Mouse (Mus musculus) embryonic facial prominence, embryonic 15.5 days (tissue): ENCODE measurements around the gene Agbl5. TPM values are rescaled to one million over a fixed set of nuclear protein-coding genes. Genes with fewer than 3 reads are reported as not detected.

Source experiments
- ATAC-seq: fragments of 200-750 bp; cut with Nextera tagmentation; 2 replicates; pipeline ENCODE4 v1.8.0; 2017; ENCODE audit warnings: low read depth, moderate TSS enrichment; ENCODE audit not compliant: insufficient number of reproducible peaks, low FRiP score, low TSS enrichment
- H3K27ac ChIP-seq: fragments of 300-500 bp; sonication (generic); replicated peaks from 2 replicates; pipeline ENCODE4 v1.5.1; 2015; ENCODE audit warnings: mild to moderate bottlenecking, inconsistent platforms
- H3K27me3 ChIP-seq: fragments of 300-500 bp; sonication (generic); 2 replicates; pipeline ENCODE4 v1.6.1; 2015; ENCODE audit warnings: inconsistent platforms
- H3K36me3 ChIP-seq: fragments of 300-500 bp; sonication (generic); 2 replicates; pipeline ENCODE4 v1.6.1; 2015; ENCODE audit warnings: mild to moderate bottlenecking, inconsistent platforms
- H3K4me1 ChIP-seq: fragments of 300-500 bp; sonication (generic); 2 replicates; pipeline ENCODE4 v1.6.1; 2015; ENCODE audit warnings: inconsistent platforms
- H3K4me2 ChIP-seq: fragments of 300-500 bp; sonication (generic); replicated peaks from 2 replicates; pipeline ENCODE4 v1.6.1; 2015; ENCODE audit warnings: mild to moderate bottlenecking, inconsistent platforms
- H3K4me3 ChIP-seq: fragments of 300-500 bp; sonication (generic); replicated peaks from 2 replicates; pipeline ENCODE4 v1.5.1; 2015; ENCODE audit warnings: mild to moderate bottlenecking, inconsistent platforms
- H3K9ac ChIP-seq: fragments of 300-500 bp; sonication (generic); 2 replicates; pipeline ENCODE4 v1.6.1; 2015; ENCODE audit warnings: inconsistent platforms
- H3K9me3 ChIP-seq: fragments of 300-500 bp; sonication (generic); replicated peaks from 2 replicates; pipeline ENCODE4 v1.6.1; 2016; ENCODE audit warnings: inconsistent platforms
- WGBS: fragments of 180-500 bp; shearing (Covaris S2); methylation state at CpG from one replicate; pipeline ENCODE4 v1.1.7; 2015; 5-methylcytosine and 5-hydroxymethylcytosine counted together
- polyA plus RNA-seq: library from polyadenylated mRNA; unstranded; fragments of >200 nt; fragmentation: Nextera tagmentation; extraction: Ambion mirVana; gene quantifications from 2 replicates; pipeline ENCODE4 v1.2.1, GENCODE M21; 2015

The Agbl5 gene
- polyA plus RNA-seq, 1 experiment from 2014 or later: 28.7 TPM

DNA sequence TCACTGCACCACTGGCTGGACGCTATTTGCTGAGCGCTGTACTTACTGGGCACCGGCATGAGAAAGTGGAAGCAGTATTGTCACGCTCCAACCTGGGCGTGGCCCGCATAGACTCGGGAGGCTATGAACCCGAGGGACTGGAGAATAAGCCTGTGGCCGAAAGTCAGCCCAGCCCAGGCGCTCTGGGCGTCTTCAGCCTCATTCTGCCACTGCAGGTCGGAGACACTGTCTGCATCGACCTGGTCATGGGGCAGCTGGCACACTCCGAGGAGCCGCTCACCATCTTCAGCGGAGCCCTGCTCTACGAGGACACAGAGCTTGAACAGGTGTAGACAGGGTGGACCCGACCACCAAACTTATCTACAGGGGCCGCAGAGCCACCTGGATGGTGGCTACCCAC, 32.1 kb downstream of the Agbl5 start:
- WGBS: 65% methylated on average over 19 of the region's 19 CpGs
- H3K36me3 ChIP-seq: peaks cover 46% of the 10 kb centered on the region
- H3K9ac ChIP-seq: no peak overlapping the region
- peak overlapping the region; percentile 6; the same call in 1 of the 2 replicates for H3K4me3 ChIP-seq
- no peaks in the 10 kb centered on the region for H3K9me3 ChIP-seq
- ATAC-seq: no peak
- H3K4me1 ChIP-seq: peaks cover 68% of the 10 kb centered on the region
- peak overlapping the region; percentile 36; the same call in 1 of the 2 replicates for H3K27ac ChIP-seq
- no peaks in the 10 kb centered on the region for H3K27me3 ChIP-seq
- peak overlapping the region; percentile 78; the same call in 1 of the 2 replicates for H3K4me2 ChIP-seq

DNA sequence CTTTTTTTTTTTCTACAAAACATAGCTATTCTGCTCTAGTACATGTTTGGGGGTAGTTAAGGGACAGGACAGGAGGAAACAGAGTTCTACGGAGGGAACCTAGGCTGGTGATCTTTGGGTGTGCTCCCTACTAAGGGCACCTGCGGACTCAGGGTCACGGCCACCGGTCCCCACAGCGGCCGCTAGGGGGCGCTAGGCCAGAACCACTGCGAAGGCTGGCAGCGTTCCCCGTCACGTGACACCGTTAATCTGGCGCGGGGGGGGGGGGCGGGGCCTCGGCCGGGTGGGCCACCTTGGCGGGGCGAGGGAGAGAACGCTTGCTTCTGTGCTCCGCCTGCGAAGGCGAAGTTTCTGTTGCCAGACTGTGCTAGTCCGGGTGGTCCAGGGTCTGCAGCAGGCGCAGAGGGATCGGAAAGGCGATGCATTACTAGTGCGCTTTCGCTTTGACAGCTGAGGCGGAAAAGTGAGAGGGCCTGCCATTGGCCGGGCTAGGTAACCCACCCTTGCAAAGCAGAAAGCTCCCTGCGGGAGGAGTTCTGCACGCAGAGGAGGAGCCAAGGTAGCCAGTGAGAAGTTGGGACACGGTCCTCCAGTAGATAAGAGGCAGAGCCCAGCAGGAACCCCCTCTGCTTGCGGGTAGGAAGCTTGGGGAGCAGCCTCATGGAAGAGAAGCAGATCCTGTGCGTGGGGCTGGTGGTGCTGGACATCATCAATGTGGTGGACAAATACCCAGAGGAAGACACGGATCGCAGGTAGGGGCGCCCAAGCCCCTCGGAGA, 33.0 kb downstream of the Agbl5 start, which contains the start of gene Khk:
Khk (plus strand) TSS at position 176 of the 778 bp plus-strand sequence.
- H3K27ac ChIP-seq: peak within 1 kb of the TSS; percentile 90
- peaks cover 61% of the 10 kb centered on the region for H3K4me1 ChIP-seq
- H3K27me3 ChIP-seq: no peaks in the 10 kb centered on the region
- H3K4me3 ChIP-seq: peak within 1 kb of the TSS; percentile 53
- 2% methylated on average over 40 of the region's 40 CpGs for WGBS
- H3K36me3 ChIP-seq: peaks cover 45% of the 10 kb centered on the region
- peak within 1 kb of the TSS; percentile 37 for H3K9ac ChIP-seq
- H3K4me2 ChIP-seq: peak within 1 kb of the TSS; percentile 78
- H3K9me3 ChIP-seq: no peaks in the 10 kb centered on the region
- ATAC-seq: peak; percentile 82

DNA sequence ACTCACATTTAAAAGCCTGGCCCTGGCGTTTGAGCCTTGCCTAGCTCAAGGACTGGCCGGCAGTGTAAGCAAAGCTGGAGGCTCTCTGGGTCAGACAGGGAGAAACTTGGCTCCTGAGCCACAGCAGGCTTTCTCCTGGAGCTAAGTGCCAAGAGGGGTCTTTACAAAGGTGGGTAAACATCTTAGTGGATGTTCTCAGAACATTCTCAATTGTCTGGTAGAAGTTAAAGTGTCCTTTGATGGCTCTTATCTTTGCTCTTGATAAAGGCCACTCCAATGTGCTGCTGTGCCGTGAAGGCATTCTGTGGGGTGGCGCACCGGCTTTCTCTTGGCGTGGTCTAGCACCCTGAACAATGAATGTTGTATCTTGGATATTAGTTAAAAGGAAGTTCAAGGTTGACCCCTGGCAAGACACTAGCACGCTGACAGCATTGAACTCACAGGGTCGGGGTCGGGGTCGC, 34.1 kb downstream of the Agbl5 start:
- peaks cover 50% of the 10 kb centered on the region for H3K4me1 ChIP-seq
- no peaks in the 10 kb centered on the region for H3K9me3 ChIP-seq
- no peak for ATAC-seq
- H3K9ac ChIP-seq: no peak overlapping the region
- H3K36me3 ChIP-seq: peaks cover 33% of the 10 kb centered on the region
- peak overlapping the region; percentile 78 for H3K4me2 ChIP-seq
- 78% methylated on average over 10 of the region's 10 CpGs for WGBS
- no peaks in the 10 kb centered on the region for H3K27me3 ChIP-seq
- H3K4me3 ChIP-seq: no peak overlapping the region
- no peak overlapping the region for H3K27ac ChIP-seq

DNA sequence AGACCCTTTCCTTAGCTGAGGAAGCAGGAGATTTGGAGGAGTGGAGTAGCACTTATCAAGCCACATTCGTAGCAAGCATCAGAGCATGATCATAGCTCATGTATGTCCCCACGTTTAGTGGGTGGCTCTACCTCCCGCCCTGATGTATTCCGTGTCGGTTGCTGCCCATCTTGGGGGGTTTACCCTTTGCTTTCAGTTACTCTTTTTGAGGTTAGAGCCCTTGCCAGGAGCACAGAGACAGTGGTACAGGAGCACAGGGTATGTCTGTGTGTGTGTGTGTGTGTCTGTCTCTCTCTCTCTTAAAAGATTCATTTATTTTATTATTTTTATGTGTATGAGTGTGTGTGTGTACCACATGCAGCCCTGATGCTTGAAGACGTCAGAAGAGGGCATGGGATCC, 34.6 kb downstream of the Agbl5 start:
- no peak overlapping the region for H3K27ac ChIP-seq
- peaks cover 49% of the 10 kb centered on the region for H3K4me1 ChIP-seq
- H3K9me3 ChIP-seq: no peaks in the 10 kb centered on the region
- ATAC-seq: no peak
- no peak overlapping the region for H3K9ac ChIP-seq
- H3K4me2 ChIP-seq: no peak overlapping the region
- no peaks in the 10 kb centered on the region for H3K27me3 ChIP-seq
- WGBS: 83% methylated on average over 6 of the region's 6 CpGs
- H3K4me3 ChIP-seq: no peak overlapping the region
- H3K36me3 ChIP-seq: peaks cover 28% of the 10 kb centered on the region

DNA sequence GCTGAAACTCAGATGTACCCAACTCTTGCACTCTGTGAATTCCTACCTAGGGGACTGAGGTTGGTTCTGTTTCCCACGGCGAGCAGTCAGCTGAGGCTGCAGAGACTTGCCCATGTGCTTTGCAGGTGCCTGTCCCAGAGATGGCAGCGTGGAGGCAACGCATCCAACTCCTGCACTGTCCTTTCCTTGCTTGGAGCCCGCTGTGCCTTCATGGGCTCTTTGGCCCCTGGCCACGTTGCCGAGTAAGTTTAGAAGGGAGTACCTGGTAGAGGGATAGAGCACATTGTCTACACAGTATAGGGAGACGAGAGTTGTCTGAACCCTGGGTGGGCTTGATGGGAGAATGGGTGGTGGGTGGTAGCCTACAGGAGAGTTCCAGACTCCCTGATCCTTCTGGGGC, 36.1 kb downstream of the Agbl5 start:
- Histone ChIP-seq H3K9me3 (no peaks in the 10 kb centered on the region), H3K4me1 (peaks cover 37% of the 10 kb centered on the region), H3K27me3 (no peaks in the 10 kb centered on the region), H3K4me2 (no peak overlapping the region), H3K9ac (no peak overlapping the region), H3K4me3 (no peak overlapping the region), H3K36me3 (peaks cover 13% of the 10 kb centered on the region), H3K27ac (no peak overlapping the region)
- WGBS: 71% methylated on average over 8 of the region's 8 CpGs
- ATAC-seq: no peak

DNA sequence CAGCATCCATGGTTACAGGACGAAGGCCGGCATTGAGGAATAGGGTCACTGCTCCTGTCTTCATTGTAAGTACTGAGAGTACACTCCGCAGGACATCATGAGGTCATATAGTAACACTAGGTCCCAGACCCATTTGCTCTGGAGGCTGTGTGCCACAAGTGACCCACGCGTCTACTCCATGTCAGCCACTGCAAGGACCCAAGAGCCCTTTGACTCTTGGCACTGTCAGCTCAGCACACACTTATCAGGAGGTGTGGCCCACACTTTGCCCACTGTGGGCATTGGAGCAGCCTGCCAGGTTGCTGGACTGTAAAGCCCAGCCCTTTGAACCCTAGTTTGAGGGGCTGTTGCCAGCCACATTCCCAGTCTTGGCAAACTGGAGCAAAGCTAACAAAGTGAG, 36.7 kb downstream of the Agbl5 start:
- 89% methylated on average over 5 of the region's 5 CpGs for WGBS
- H3K27ac ChIP-seq: no peak overlapping the region
- ATAC-seq: no peak

DNA sequence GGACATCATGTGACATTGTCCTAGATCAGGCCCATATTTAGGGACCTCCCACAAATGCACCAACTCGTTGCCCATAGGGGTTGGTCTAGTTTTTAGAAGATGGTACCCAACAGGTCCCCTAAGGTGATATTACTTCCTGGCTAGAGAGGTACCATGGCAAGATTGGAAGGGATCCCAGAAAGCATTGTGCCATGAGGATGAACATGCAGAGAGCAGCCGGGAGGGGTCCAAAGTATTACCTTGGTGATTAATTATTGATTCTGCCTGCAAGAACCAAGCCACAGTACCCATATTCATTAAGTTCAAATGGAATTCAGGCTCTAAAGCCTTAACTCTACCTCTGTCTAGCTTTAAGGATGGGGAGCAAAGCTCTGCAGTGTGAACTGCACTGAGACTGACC, 37.6 kb downstream of the Agbl5 start:
- no peak for ATAC-seq
- Histone ChIP-seq H3K27me3 (no peaks in the 10 kb centered on the region), H3K9ac (no peak overlapping the region), H3K4me1 (peaks cover 26% of the 10 kb centered on the region), H3K9me3 (no peaks in the 10 kb centered on the region), H3K4me3 (no peak overlapping the region), H3K4me2 (no peak overlapping the region), H3K27ac (no peak overlapping the region), H3K36me3 (peaks cover 3% of the 10 kb centered on the region; the same call in 1 of the 2 replicates)
- 79% methylated on average over 2 of the region's 2 CpGs for WGBS

More for the DNA sequence above, 36.7 kb downstream of the Agbl5 start:
- Histone ChIP-seq H3K27me3 (no peaks in the 10 kb centered on the region), H3K9me3 (no peaks in the 10 kb centered on the region), H3K36me3 (peaks cover 7% of the 10 kb centered on the region; the same call in 1 of the 2 replicates), H3K4me1 (peaks cover 34% of the 10 kb centered on the region), H3K4me3 (no peak overlapping the region), H3K9ac (no peak overlapping the region), H3K4me2 (no peak overlapping the region)

DNA sequence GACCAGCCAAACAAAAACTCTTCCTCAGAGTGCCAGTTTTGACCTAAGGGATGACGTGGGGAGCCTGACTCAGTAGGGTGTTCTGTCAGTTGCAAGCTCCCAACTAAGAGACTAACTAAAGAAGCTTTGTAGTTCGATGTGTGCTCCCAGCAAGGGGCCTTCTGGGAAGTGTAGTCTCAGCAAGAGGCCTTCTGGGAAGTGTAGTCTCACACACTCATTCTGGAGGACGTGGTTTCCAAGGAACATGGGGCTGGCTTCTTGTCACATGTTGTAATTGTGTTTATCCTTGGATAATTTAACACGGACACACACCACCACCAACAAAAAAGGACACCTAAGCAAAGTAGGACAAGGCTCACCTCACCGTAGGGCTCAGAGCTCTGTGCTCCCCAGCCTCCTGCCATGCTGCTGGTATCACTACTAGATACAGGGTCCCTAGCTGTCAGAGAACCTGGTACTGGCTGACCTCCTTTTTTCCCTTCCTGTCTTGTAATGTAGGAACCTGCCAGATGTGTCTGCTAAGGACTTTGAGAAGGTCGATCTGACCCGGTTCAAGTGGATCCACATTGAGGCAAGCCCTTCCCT, 39.5 kb downstream of the Agbl5 start:
- H3K9ac ChIP-seq: no peak overlapping the region
- no peak overlapping the region for H3K4me3 ChIP-seq
- no peaks in the 10 kb centered on the region for H3K27me3 ChIP-seq
- no peak for ATAC-seq
- no peaks in the 10 kb centered on the region for H3K9me3 ChIP-seq
- 0 out of 2 replicates have a peak overlapping the region, but pooled peaks have one; percentile 21 for H3K4me2 ChIP-seq
- H3K36me3 ChIP-seq: no peaks in the 10 kb centered on the region
- H3K27ac ChIP-seq: no peak overlapping the region
- H3K4me1 ChIP-seq: peaks cover 7% of the 10 kb centered on the region
- WGBS: 39% methylated on average over 7 of the region's 7 CpGs

DNA sequence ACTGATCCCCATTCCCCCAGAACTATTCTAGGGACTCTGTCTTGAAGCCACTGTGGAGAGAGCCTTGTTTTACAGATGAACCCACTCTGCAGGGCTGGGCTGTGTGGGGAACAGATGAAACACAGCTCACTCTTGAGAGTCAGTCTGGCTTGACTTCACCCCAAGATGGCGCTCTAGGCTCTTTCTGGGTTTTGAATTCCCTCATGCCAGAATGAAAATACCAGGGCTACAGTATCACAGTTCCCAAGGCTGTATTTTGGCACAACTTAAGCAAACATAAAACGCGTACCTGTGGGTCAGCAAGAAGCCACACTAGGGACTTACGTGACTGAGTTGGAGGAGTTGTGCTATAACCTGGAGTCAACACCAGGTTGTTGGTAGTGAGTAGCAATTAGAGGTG, 41.6 kb downstream of the Agbl5 start:
- Histone ChIP-seq H3K9me3 (no peaks in the 10 kb centered on the region), H3K4me2 (no peak overlapping the region), H3K9ac (no peak overlapping the region), H3K36me3 (no peaks in the 10 kb centered on the region), H3K4me3 (no peak overlapping the region), H3K27ac (0 out of 2 replicates have a peak overlapping the region, but pooled peaks have one; percentile 17), H3K27me3 (no peaks in the 10 kb centered on the region), H3K4me1 (peaks cover 5% of the 10 kb centered on the region; the same call in 1 of the 2 replicates)
- no peak for ATAC-seq
- WGBS: 34% methylated on average over 4 of the region's 4 CpGs

DNA sequence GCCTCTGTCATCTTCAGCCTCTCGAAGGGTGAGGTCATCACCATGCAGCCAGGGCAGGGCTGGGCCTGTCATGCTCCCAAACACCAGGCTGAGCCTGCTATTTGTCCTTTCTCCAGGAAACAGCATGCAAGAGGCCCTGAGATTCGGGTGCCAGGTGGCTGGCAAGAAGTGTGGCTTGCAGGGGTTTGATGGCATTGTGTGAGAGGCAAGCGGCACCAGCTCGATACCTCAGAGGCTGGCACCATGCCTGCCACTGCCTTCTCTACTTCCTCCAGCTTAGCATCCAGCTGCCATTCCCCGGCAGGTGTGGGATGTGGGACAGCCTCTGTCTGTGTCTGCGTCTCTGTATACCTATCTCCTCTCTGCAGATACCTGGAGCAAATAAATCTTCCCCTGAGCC, 42.4 kb downstream of the Agbl5 start:
- Histone ChIP-seq H3K4me2 (no peak overlapping the region), H3K27ac (peak overlapping the region; percentile 11; the same call in 1 of the 2 replicates), H3K9me3 (no peaks in the 10 kb centered on the region), H3K27me3 (no peaks in the 10 kb centered on the region), H3K36me3 (no peaks in the 10 kb centered on the region), H3K9ac (no peak overlapping the region), H3K4me1 (peaks cover 5% of the 10 kb centered on the region; the same call in 1 of the 2 replicates), H3K4me3 (no peak overlapping the region)
- 76% methylated on average over 6 of the region's 6 CpGs for WGBS
- ATAC-seq: no peak

DNA sequence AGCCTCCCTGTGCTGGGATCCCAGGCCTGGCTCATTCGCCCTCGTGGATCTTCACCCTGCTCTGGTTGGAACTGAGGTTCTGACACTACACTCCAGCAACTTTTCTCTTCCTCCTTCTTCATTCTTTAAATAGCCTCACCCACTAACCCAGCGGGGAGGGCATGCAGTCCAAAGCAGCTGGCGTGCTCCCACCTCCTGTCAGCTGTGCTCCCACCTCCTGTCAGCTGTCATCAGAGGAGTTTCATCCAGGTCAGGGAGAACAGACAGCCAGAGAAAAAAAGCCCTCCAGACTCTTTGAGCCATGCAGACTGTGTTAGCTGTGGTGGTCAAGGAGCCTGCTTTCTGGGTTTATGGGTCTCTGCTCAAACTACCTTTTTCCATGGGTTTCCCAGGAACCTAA, 42.9 kb downstream of the Agbl5 start:
- ATAC-seq: no peak
- H3K4me1 ChIP-seq: peaks cover 5% of the 10 kb centered on the region; the same call in 1 of the 2 replicates

More for the DNA sequence above, 42.9 kb downstream of the Agbl5 start:
- 75% methylated on average over 4 of the region's 4 CpGs for WGBS
- no peaks in the 10 kb centered on the region for H3K9me3 ChIP-seq
- H3K4me2 ChIP-seq: no peak overlapping the region
- peak overlapping the region; percentile 11 for H3K27ac ChIP-seq
- H3K36me3 ChIP-seq: no peaks in the 10 kb centered on the region
- H3K4me3 ChIP-seq: no peak overlapping the region
- no peak overlapping the region for H3K9ac ChIP-seq
- no peaks in the 10 kb centered on the region for H3K27me3 ChIP-seq
